Mouse (Mus musculus) erythroblast, embryonic 14.5 days (primary cell): ENCODE measurements around the gene Skap2. TPM values are rescaled to one million over a fixed set of nuclear protein-coding genes. Genes with fewer than 3 reads are reported as not detected.

Experiments used
- H3K27me3 ChIP-seq: 2 replicates; pipeline ENCODE4 v1.6.1; 2012; ENCODE audit warnings: inconsistent platforms; ENCODE audit not compliant: control insufficient read depth
- H3K36me3 ChIP-seq: 2 replicates; pipeline ENCODE4 v1.6.1; 2012; ENCODE audit warnings: mild to moderate bottlenecking, inconsistent platforms; ENCODE audit not compliant: control insufficient read depth
- H3K4me1 ChIP-seq: 2 replicates; pipeline ENCODE4 v1.6.1; 2012; ENCODE audit warnings: inconsistent platforms; ENCODE audit not compliant: control insufficient read depth
- H3K4me3 ChIP-seq: replicated peaks from 2 replicates; pipeline ENCODE3; 2012; ENCODE audit warnings: moderate library complexity, mild to moderate bottlenecking, inconsistent platforms
- H3K9me3 ChIP-seq: 2 replicates; pipeline ENCODE4 v1.6.1; 2012; ENCODE audit warnings: low read length, inconsistent platforms, mixed read lengths; ENCODE audit not compliant: control insufficient read depth
- GATA1 ChIP-seq: IDR thresholded peaks from 2 replicates; pipeline ENCODE4 v1.6.1; 2012; ENCODE audit warnings: low read length, inconsistent platforms, mixed read lengths
- TAL1 ChIP-seq: IDR thresholded peaks from 3 replicates; pipeline ENCODE4 v1.6.1; 2012; ENCODE audit warnings: low read length, inconsistent platforms, mixed read lengths
- polyA plus RNA-seq: library from polyadenylated mRNA; stranded (reverse); fragments of >175 nt; gene quantifications from 2 replicates; pipeline ENCODE4 v1.2.3, GENCODE M21; 2012

Skap2 gene
- polyA plus RNA-seq, 1 experiment = 0.03 TPM

GRCm38 (mm10) chr6:52008757-52009156, 3.6 kb downstream of the Skap2 start:
- peaks cover 83% of the 10 kb centered on the region for H3K27me3 ChIP-seq
- peaks cover 20% of the 10 kb centered on the region for H3K4me1 ChIP-seq
- no peaks in the 10 kb centered on the region for H3K36me3 ChIP-seq
- no peak overlapping the region for H3K4me3 ChIP-seq
- no peaks in the 10 kb centered on the region for H3K9me3 ChIP-seq
- TF ChIP-seq GATA1 = no peak
- no peak for TF ChIP-seq TAL1

GRCm38 (mm10) chr6:52006649-52007218, 5.6 kb downstream of the Skap2 start:
- TF ChIP-seq GATA1 = no peak
- TF ChIP-seq TAL1 = no peak
- Histone ChIP-seq H3K4me1 (peaks cover under 1% of the 10 kb centered on the region), H3K4me3 (no peak overlapping the region), H3K9me3 (no peaks in the 10 kb centered on the region), H3K36me3 (no peaks in the 10 kb centered on the region), H3K27me3 (peaks cover 81% of the 10 kb centered on the region)

- no peak for TF ChIP-seq GATA1
- no peak for TF ChIP-seq TAL1
- H3K27me3 ChIP-seq = peaks cover 75% of the 10 kb centered on the region
- no peaks in the 10 kb centered on the region for H3K9me3 ChIP-seq
- H3K36me3 ChIP-seq = no peaks in the 10 kb centered on the region
- no peak overlapping the region for H3K4me3 ChIP-seq
- no peaks in the 10 kb centered on the region for H3K4me1 ChIP-seq
These were observed 6.2 kb downstream of the Skap2 start for GRCm38 (mm10) chr6:52005963-52006648.

- Histone ChIP-seq H3K4me3 (no peak overlapping the region), H3K4me1 (no peaks in the 10 kb centered on the region), H3K36me3 (no peaks in the 10 kb centered on the region), H3K9me3 (no peaks in the 10 kb centered on the region), H3K27me3 (peaks cover 70% of the 10 kb centered on the region)
- no peak for TF ChIP-seq GATA1
- no peak for TF ChIP-seq TAL1
These were observed 6.8 kb downstream of the Skap2 start for GRCm38 (mm10) chr6:52005616-52005962.

- no peak overlapping the region for H3K4me3 ChIP-seq
- H3K36me3 ChIP-seq = no peaks in the 10 kb centered on the region
- H3K27me3 ChIP-seq = peaks cover 64% of the 10 kb centered on the region
These were observed 7.4 kb downstream of the Skap2 start for GRCm38 (mm10) chr6:52004995-52005394.

GRCm38 (mm10) chr6:52002676-52003075, 9.7 kb downstream of the Skap2 start:
- Histone ChIP-seq H3K4me3 (no peak overlapping the region), H3K36me3 (no peaks in the 10 kb centered on the region), H3K9me3 (no peaks in the 10 kb centered on the region), H3K4me1 (no peaks in the 10 kb centered on the region), H3K27me3 (peaks cover 44% of the 10 kb centered on the region)
- no peak for TF ChIP-seq TAL1
- no peak for TF ChIP-seq GATA1

More at GRCm38 (mm10) chr6:52004995-52005394, 7.4 kb downstream of the Skap2 start:
- TF ChIP-seq GATA1 = no peak
- no peak for TF ChIP-seq TAL1
- Histone ChIP-seq H3K4me1 (no peaks in the 10 kb centered on the region), H3K9me3 (no peaks in the 10 kb centered on the region)

GRCm38 (mm10) chr6:51999157-51999478, 13.2 kb downstream of the Skap2 start:
- H3K9me3 ChIP-seq = no peaks in the 10 kb centered on the region
- no peaks in the 10 kb centered on the region for H3K36me3 ChIP-seq
- no peak overlapping the region for H3K4me3 ChIP-seq
- H3K27me3 ChIP-seq = peaks cover 8% of the 10 kb centered on the region
- no peak for TF ChIP-seq TAL1
- TF ChIP-seq GATA1 = no peak
- no peaks in the 10 kb centered on the region for H3K4me1 ChIP-seq

GRCm38 (mm10) chr6:51998409-51999156, 13.8 kb downstream of the Skap2 start:
- no peak for TF ChIP-seq GATA1
- TF ChIP-seq TAL1 = no peak
- Histone ChIP-seq H3K9me3 (no peaks in the 10 kb centered on the region), H3K4me3 (no peak overlapping the region), H3K27me3 (peaks cover 3% of the 10 kb centered on the region), H3K4me1 (no peaks in the 10 kb centered on the region), H3K36me3 (no peaks in the 10 kb centered on the region)

GRCm38 (mm10) chr6:51987999-51988398, 24.4 kb downstream of the Skap2 start:
- no peaks in the 10 kb centered on the region for H3K36me3 ChIP-seq
- H3K4me1 ChIP-seq = no peaks in the 10 kb centered on the region
- no peaks in the 10 kb centered on the region for H3K9me3 ChIP-seq
- no peak for TF ChIP-seq TAL1
- no peak for TF ChIP-seq GATA1
- H3K4me3 ChIP-seq = no peak overlapping the region
- H3K27me3 ChIP-seq = no peaks in the 10 kb centered on the region
